Mouse (Mus musculus) mesoderm, embryonic 11.5 days (tissue): ENCODE results near the gene Fbln2.

Experiments
- DNase-seq: peaks from one replicate; pipeline ENCODE4 v3.0.0-alpha.2; 2012; ENCODE audit warnings: low read depth, low spot score

Gene Fbln2

DNA sequence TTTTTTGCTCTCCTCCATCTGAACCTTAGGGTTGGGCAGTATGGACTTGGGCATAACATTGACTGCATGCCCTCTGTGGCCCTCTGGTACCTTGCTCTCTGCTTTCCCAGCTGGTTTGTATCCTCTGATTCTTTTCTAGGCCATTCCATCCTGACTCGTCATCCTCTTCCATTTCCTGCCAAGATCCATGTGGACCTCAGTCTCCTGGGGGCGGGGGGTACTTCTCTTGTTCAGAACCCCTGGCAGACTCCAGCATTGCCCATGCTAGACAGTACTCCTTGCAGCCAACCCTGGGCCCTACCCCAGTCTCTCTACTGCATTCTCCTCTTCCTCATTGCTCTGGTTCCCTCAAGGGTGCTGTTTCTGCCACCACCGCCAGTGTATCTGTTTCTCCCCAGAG, 19.8 kb upstream of the Fbln2 start:
- DNase-seq, result no peak

DNA sequence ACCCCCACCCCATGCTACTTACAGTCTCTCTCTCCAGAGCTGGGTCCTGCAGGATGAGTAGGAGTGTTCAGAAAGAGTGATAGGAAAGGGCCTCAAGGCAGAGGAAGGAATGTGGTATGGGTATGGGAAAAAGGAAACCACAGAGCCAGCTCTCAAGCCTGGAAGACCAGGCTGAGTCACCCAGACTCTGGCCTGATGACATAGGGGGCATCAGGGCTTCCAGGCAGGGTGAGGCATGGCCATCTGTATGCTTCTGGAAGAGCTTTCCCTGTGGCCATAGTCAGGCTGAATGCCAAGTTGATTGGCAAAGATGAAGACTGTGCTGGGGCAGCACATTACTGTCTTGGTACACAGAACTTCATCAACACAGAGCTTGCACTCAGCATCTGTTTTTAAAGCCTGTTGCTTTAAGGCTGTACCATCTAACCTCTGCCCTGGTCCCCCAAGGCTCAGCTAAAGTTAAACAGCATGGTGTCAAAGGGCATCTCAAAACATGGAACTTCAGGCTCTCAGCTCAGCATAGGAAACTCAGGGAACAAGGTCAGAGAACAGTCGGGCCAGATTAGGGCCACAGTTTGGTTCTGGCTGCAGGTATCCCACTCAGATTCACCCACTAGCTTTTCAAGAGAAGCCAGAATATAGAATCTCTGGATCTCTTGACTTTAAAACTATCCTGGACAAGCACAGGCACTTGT, 19.3 kb upstream of the Fbln2 start:
- no peak for DNase-seq

DNA sequence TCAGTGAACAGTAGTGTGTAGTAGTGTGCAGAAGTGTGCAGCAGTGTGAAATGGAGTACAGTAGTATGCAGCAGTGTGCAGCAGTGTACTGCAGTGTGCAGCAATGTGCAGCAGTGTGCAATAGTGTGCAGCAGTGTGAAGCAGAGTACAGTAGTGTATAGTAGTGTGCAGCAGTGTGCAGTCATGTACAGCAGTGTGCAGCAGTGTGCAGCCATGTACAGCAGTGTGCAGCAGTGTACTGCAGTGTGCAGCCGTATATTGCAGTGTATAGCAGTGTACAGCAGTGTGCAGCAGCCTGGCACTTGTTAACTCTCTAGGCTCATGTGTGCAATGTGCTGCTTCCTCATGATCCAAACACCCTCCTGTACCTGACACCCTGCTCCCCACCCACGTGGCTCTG, 13.8 kb upstream of the Fbln2 start:
- DNase-seq, result no peak

DNA sequence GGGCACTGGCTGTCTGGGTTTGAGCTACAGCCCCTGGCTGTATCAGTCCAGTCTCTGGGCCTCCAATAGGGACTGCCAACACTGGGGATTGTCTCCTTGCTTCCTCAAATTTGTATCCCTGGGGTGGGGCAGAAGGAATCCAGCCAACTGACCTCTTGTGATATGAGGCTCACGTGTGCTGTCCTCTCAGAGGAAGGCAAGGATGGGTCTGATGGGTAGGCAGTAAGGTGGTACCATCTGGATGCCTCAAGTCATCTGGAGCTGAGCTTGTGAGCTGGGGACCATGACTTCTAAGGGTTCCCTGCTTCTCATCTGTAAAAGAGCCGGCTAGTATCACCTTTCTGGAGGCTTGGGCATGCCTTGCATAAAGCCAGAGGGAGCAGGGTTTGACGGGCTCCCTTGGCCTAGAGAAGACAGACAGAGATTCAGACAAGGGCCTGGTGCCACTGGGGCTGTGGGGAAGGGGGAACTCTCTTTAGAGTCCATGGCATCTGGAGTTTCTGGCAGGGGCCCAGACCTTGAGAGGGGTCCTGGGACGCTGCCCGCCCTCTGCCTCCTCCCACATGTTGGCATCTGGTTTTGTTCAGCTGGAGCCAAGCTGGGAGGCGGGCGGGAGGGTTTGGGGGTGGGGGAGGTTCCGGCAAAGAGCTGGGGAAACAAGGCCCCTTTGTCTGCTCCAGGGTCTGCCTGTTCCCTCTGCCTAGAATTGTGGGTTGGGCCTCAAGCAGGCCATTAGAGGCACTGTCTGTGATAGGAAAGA, 11.6 kb upstream of the Fbln2 start:
- peak; percentile 76 for DNase-seq

DNA sequence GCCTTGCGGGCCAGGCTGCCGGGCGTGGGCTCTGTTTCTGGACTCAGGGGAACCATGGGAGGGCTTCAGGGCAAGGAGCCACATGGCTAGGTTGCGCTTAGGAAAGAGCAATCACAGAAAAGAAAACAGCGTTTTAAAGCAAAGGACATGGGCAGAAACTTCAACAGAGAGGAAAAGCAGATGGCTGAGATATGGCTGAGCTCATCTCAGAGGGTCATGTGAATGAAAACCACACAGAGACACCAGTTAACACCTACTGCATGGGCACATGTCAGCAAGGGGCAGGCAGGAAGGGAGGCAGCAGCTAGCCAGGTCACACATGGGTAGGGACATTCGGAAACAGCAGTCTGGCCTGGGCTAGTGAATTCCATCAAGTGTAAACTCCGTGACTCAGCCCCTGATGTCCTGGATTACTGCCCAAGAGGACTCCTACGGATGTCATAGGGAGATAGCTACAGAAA, 10.3 kb upstream of the Fbln2 start:
- DNase-seq, result no peak

DNA sequence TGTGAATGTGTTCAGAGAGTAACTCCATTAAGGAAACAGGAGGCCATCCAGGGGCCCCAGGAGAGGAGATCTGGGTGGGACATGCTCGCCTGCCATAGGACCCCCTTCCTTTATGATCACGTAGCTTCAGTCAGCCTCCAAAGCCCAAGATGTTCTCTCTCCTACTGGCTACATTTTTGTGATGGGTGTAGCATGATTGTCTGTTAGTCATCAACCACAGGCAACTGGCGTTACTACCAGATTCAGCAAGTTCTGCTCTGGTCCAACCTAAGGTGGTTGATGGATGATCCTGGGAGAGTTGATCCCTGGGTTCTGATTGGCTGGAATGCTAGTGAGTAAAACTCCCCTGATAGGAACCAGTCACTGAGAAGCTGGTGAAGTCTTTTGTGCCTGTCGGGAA, 9.7 kb upstream of the Fbln2 start:
- no peak for DNase-seq

DNA sequence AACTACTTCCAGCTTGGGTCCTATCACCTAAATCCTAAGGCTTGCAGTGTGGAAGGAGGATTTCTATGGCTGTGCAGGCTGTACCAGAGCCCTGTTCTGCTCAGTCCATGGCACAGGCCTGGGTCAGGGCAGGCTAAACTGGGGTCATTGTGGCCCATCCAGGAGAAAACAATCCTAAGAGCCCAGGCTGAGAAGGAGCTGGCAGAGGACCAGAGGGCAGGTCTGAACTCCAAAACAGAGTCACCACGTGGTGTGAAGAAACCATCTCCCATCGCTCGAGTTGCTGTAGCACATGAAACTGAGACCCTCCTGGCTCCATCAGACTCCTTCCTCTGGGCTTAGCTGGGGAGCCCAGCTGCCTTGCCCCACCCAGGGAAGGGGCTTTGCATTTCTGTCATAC, 6.9 kb upstream of the Fbln2 start:
- DNase-seq, result no peak

DNA sequence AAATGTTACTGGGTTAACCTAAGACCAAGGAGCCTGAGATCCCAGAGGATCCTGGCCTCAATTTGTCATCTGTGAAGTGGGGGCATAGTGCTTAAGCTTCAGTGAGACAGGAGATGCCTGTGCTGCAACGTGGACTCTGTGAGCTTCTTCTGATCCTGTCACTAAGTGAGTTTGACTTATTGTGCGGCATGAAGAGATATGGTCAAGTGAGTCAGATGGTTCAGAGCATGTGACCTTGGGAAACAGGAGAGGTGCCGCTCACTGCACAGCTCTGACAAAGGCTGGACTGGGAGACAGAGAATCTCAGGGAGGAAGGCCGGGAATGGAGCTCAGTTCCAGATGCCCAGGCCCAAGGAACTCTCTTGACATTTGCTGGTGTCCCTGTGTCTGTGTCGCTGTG, 6.5 kb upstream of the Fbln2 start:
- no peak for DNase-seq

DNA sequence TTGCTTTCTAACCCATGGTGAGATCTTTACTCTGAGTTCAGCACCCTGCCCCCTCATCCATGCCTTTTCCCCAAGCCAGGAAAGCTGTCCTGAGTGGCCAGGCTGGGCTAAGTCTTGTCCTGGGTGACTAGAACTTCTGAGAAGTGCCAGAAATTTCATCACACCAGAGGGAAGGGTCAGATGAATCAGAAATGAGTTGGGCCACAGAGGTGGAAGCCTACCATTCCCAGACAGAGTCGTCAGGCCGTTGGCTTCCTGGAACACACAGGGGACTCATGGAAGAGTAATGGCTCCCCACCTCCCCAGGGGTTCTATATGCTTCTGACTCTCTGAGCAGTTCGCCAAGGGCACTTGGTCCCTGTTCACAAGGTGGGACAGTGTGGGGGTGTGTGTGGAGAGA, 4.8 kb upstream of the Fbln2 start:
- no peak for DNase-seq

DNA sequence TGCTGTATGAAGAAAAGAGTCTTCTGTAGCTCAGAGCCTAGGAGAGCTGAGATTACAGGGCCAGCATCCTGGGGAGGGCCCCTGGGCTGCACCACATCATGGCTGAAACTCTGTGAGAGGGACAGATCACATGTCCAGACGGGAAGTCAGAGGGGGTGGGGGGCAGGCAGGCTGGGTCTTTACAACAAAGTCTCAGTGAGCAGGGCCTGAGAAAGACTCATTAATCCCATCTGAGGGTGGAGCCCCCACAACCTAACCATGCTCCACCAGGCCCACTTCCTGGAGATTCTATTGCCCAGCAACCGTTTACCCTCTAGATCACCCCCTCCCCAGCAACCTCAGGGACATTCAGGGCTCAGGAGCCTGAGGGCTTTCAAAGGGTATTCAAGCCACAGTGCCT, 2.5 kb upstream of the Fbln2 start:
- no peak for DNase-seq

DNA sequence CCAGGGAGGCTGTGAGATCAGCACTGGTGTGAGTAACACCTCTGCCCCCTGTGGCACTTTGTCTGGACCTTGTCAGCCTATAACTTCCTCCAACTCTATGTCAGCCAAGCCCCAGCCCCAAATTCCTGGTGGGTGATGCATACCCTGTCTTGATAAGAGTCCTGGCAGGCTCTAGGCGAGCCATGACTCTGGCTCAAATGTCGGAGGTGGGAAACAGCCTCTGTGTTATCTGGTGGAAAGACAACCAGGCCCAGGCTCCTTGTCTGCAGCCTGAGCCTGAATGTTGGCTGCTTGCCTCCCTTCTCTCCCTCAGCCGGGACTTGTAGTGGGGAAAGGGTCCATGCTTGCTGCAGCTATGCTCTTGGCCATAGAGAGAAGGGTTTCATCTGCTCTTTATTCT, 1.4 kb upstream of the Fbln2 start:
- DNase-seq, result no peak

DNA sequence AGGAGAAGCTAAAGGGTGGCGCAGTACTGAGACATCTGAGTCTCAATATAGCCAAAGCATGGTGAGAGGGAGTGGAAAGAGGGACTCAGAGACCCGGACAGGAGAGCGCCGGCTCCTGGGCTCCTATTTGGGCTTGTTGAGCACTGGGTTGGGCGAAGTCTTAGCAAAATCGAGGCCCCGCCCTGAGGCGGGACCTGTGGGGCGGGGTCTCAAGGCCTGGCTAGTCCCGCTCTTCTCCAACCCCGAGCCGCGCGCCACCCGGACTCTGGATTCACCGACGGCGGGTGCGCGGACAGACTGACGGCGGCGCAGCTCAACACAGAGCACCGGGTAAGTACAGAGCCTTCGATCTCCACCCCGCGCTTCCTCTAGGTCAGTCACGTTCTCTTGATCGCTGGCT, 316 bp downstream of the Fbln2 start:
- peak; percentile 78 for DNase-seq

DNA sequence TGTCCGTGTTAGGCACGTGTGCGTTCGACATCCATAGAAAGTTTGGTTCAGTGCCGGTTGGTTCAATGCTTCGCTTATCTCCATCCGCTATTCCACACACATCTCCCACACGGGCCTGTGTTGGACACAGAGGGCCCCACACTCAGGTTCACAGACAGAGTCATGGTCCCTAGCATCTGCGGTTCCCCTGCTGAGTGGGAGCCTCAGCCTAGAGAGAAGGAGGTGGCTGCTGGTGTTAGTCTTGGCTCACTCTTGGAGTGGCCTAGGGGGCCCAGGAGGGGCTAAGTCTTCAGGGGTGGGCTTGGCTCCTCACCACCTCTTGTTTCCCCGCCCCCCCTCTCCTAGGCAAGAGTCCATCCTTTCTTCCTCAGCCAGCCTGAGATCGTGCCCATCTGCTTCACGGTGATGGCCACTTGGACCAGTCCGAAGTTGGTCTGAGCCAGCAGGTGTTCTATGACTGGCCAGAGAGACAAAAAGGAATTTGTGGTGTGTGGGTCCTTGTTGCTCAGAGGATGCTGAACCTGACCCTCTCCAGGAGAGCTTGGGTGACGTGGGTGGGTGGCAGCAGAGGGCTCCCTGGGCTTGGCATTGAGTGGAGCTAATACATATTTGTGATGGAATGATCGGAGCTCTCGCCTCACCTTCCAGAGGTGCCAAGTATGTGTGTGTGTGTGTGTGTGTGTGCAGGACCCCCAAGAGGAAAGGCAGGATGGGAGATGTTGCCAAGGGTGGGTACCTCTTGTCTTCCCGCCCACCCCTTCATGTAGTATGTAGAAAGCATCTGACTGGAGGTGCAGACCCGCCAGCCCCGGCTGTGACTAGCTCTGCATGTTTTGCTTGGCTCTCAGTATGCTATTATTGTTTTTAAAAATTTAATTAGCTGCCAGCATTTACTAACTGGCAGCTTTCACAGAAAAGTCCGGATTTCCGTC, 1.3 kb downstream of the Fbln2 start:
- no peak for DNase-seq

DNA sequence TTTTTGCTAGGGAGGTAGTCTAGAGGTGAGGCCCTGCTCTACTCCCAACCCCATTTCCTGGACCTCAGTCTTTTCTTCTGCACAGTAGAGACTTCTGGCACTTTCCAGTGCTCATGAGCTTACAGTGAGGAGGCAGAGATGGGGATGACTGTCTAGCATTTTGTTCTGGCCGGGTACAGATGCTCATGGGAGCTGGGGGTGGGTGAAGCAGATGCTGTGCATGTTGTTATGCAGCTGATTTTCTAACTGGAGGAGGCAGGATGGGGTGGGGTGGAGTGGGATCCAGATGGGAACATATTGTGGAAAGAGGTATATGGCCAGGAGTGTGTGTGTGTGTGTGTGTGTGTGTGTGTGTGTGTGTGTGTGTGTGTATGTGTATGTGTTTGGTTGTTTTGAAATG, 3.2 kb downstream of the Fbln2 start:
- DNase-seq, result no peak

DNA sequence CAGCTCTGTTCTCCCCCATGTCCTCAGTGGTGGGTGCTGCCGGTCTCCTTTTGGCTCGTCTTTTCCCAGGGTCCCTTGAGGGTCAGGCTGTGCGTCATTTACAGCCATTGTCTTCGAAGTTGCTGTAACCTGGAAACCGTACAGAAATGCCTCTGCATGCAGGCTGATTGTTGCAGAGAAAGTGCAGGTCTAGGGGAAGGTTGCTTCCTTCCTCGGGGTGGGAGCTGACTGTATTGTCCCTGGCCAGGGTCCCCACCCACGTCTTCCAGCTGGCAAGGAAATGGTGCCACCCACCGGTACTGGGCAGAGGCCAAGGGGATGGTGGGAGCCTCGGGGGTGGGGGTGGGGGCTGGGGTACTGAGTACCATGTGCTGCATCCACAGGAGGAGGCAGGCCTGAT, 6.2 kb downstream of the Fbln2 start:
- no peak for DNase-seq

DNA sequence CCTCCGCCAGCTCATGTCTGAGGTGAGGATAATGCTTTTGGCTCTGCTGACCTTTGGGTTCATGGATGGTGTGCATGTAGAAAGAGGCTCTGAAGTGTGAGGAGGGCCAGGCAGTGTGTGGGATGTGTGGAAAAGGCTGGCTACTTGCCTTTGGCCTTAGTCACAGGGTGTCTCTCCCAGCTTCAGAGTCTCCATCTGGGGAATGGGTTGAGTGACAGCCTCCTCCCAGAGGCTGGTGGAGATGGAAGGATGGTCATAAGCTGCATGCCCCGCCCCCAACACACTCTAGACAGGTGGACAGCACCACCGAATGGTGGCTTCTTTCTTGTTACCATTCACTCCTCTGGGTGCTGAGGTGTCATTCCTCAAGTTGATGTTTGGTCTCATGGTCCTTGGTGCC, 6.6 kb downstream of the Fbln2 start:
- DNase-seq, result no peak

DNA sequence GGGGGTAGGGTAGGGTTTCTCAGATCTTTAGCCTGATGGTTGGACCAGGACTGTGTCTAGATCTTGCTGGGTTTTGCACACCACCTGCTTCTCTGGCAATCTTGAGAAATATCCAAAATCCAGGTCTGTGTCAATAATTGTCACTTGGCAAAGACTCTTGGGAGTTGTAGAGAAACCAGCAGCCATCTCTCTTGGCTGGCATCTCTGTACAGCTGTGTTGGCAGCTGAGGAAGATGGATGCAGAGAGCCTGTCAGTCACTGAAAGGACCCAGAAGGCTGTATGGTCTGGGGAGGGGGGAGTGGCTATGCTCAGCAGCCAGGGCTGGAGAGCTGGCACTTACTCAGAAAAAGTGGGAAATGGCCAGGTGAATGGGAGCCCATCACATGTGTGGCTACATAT, 7.8 kb downstream of the Fbln2 start:
- no peak for DNase-seq

DNA sequence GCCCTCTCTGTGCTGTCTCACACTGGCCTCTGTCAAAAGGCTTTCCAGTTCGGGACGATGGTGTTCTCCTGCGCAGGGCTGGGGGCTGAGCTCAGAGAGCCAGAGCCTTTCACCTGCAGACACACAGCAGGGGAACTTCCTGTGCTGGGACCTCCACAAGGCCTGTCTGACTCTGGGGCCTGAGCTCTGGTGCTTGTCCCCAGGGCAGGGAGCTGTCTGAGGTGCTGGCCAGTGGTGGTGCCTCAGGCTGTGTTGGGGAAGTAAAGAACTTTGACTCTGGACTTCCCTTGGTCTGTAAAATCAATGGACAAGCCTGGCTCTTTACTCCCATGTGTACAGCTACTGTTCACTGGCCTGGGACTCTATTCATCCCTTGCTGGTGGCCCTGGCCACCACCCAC, 8.8 kb downstream of the Fbln2 start:
- peak; percentile 48 for DNase-seq

DNA sequence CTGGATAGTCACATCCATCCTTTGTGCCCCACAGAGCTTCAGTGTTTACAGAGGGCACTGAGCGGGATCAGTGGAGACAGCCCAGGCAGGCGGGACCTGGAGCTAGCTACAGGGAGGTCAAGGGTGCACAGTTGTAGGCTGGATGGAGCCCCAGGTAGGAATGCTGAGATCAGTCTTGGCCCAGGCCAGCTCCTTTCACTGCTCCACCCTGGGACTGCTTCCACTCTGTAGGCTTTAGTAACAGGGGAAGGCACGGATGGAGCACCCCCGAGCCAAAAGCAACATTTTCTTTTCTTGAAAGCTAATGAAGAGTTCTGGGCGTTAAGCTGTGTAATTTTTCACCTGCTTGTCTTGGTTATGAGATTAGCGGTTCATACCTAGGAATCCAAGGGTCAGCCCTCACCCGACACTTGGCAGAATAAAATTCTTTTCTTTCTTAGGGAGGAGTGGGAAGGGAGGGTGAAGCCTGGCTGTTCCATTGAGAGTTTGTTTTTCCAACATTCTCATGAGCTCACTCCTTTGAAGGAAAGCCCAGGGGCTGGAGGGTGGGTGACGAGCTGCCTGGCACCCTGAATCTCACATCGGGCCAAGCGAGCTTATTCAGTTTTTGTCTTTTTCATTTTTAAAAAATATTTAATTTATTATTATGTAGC, 10.6 kb downstream of the Fbln2 start:
- no peak for DNase-seq

DNA sequence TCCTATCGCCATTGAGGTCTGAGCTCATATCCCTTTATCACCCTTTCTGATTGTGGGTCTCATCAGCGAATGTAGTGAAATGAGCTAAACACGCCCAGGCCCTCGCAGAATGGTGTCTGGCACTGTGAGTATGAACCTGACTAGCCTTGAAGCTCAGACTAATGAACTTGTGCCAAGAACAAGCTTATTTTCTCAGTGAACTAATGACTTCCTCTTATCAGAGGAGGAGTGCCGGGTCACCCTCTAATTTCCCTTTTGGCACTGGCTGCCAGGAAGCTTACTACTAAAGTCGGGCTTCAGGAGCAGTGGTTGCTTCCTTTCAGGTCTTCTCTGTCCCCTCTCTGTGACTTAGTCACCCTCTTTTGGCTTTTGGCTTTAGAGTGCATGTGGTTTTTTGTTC, 12.7 kb downstream of the Fbln2 start:
- no peak for DNase-seq

DNA sequence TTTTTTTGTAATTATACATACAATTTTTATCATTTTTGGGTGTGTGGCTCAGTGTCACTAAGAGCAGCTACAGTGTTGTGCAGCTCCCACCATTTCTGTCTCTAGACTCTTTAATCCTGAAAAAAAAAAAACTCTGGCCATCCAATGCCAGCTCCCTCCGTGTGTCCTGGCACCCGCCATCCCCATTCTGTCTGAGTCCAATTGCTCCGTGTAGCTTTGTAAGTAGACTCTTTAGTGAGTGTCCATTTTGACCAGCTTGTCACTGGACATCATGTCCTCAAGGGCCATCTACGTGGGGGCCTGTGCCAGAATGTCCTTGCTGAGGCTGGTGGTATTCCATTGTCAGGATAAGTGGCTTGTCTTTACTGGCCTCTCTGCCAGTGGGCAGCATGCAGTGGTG, 13.1 kb downstream of the Fbln2 start:
- DNase-seq, result no peak

DNA sequence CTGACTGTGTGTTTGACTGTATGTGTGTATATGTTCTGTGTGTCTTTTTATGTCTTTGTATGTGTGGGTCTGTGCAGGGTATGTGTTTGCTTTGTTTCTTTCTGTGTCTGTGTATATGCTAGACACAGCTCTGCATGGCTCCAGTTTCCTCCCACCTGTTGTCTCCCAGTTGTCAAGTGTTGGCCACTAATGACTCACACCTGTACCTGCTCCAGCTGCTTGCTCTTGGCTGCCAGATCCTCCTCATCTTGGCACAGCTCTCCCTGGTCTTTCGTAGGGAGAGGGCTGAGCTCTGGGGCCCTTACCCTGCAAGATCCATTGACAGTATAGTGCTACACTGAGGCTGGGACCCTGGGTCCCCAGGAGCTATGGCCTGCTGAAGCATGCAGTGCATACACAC, 13.8 kb downstream of the Fbln2 start:
- no peak for DNase-seq
